Mouse (Mus musculus): ENCODE results near the gene Camkk1. TPM values are rescaled to one million over a fixed set of nuclear protein-coding genes. Genes with fewer than 3 reads are reported as not detected.

Camkk1 gene
- total and polyA plus RNA-seq, 3 experiments, result 5.8 to 6.6 TPM; not detected in 1

DNA sequence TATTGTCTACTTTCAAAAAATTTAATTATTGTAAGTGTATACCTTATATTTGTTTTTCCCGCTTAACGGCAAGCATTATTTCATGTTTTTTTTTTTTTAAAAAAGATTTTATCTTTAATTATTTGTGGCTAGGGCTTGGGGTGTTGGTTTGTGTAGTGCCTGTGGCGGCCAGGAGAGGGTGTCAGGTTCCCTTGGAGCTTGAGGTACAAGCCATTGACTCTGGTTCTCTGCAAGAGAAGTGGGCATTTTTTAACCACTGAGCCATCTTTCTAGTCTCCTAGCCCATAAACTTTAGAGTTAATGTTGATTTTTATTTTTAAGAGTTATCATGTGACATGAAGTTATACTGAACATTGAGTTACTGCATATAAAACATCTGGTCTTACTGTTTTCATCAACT, 53.0 kb downstream of the Camkk1 start:
- TF ChIP-seq SMC3 (IDR thresholded peaks at IDR 0.05; ENCODE audit: low read depth, low read length), result peak; percentile 67
- TF ChIP-seq RAD21 (IDR thresholded peaks at IDR 0.05; ENCODE audit: low read depth, low read length), result peak; percentile 41
- peak; percentile 32 to 75 (median 57) for TF ChIP-seq CTCF (IDR thresholded peaks at IDR 0.05 in 2 of 3, conservative IDR thresholded peaks at IDR 0.05 in 1 of 3; ENCODE audit: control insufficient read depth in 1 of 3, insufficient read depth in 1 of 3, low read depth in 2 of 3, low read length in 3 of 3, poor library complexity in 1 of 3, severe bottlenecking in 1 of 3)
- TF ChIP-seq ZNF384 (IDR thresholded peaks at IDR 0.05; ENCODE audit: low read depth, low read length), result peak; percentile 81; the same call in 1 of the 2 replicates
- TF ChIP-seq ZC3H11A (IDR thresholded peaks at IDR 0.05; ENCODE audit: low read depth, low read length), result peak; percentile 13; the same call in 1 of the 2 replicates
- no peak for TF ChIP-seq TCF12 (IDR thresholded peaks at IDR 0.05; ENCODE audit: low read depth, low read length)
- TF ChIP-seq MAX (IDR thresholded peaks at IDR 0.05; ENCODE audit: low read length), result no peak
- 0 out of 2 replicates have a peak, but pooled peaks have one; percentile 15 for TF ChIP-seq GATA1 (IDR thresholded peaks at IDR 0.05; ENCODE audit: low read depth, low read length)
- no peak for TF ChIP-seq USF1 (IDR thresholded peaks at IDR 0.05; ENCODE audit: low read depth, low read length)
- TF ChIP-seq GABPA (IDR thresholded peaks at IDR 0.05; ENCODE audit: low read depth, low read length), result no peak
- no peak for TF ChIP-seq BHLHE40 (IDR thresholded peaks at IDR 0.05; ENCODE audit: borderline replicate concordance, low read depth, low read length)
- no peak for TF ChIP-seq UBTF (IDR thresholded peaks at IDR 0.05; ENCODE audit: borderline replicate concordance, insufficient read depth, low read depth, low read length)
- Histone ChIP-seq H3K36me3 (ENCODE audit: control insufficient read depth in 1 of 2, insufficient read depth in 2 of 2, low read length in 2 of 2) (peaks cover 0 to 32% of the 10 kb centered on the region in 2 experiments; a peak in 3 of 4 replicates), H3K4me3 (ENCODE audit: control insufficient read depth in 1 of 2, insufficient read depth in 1 of 2, low read depth in 2 of 2, low read length in 2 of 2) (no peak overlapping the region), H3K79me2 (ENCODE audit: control insufficient read depth, insufficient read depth, low read length, poor library complexity) (no peaks in the 10 kb centered on the region), H3K9ac (ENCODE audit: control insufficient read depth, low read depth, low read length, poor library complexity, severe bottlenecking) (no peak overlapping the region), H3K9me3 (replicated peaks; ENCODE audit: insufficient read depth, low read length) (no peaks in the 10 kb centered on the region), H3K4me1 (ENCODE audit: control insufficient read depth in 1 of 2, insufficient read depth in 2 of 2, low read length in 2 of 2) (no peaks in the 10 kb centered on the region; a peak in 1 of 4 replicates), H3K27ac (ENCODE audit: control insufficient read depth, low read depth, low read length) (no peak overlapping the region), H3K27me3 (ENCODE audit: control insufficient read depth in 1 of 2, insufficient read depth in 2 of 2, low read length in 2 of 2) (no peaks in the 10 kb centered on the region)
- peak; percentile 74 for DNase-seq (ENCODE audit: low read depth, low spot score)

DNA sequence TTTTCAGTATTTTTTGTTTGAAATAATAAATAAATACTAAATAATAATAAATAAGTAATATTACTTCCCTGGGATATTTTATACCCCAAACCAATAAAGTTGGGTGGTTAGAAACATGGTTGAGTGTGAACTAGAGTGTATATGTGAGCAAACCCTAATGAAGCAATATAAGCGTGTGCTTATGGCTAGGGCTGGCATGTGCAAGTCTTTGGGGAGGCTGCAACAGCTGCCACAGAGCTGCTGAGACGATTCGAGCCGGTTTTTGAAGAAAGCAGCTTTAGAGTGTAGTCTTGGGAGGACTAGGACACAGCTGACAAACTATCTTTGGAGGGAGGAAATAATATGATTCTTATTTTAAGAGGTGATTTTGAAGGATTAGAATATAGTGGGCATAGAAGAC, 57.5 kb downstream of the Camkk1 start:
- H3K36me3 ChIP-seq (ENCODE audit: control insufficient read depth in 1 of 2, insufficient read depth in 2 of 2, low read length in 2 of 2), result peaks cover 0 to 23% of the 10 kb centered on the region in 2 experiments; a peak in 2 of 4 replicates
- no peak overlapping the region for H3K9ac ChIP-seq (ENCODE audit: control insufficient read depth, low read depth, low read length, poor library complexity, severe bottlenecking)

More for the DNA sequence above, 57.5 kb downstream of the Camkk1 start:
- Histone ChIP-seq H3K27me3 (ENCODE audit: control insufficient read depth in 1 of 2, insufficient read depth in 2 of 2, low read length in 2 of 2) (no peaks in the 10 kb centered on the region), H3K79me2 (ENCODE audit: control insufficient read depth, insufficient read depth, low read length, poor library complexity) (no peaks in the 10 kb centered on the region), H3K9me3 (replicated peaks; ENCODE audit: insufficient read depth, low read length) (no peaks in the 10 kb centered on the region), H3K27ac (ENCODE audit: control insufficient read depth, low read depth, low read length) (no peak overlapping the region), H3K4me1 (ENCODE audit: control insufficient read depth in 1 of 2, insufficient read depth in 2 of 2, low read length in 2 of 2) (no peaks in the 10 kb centered on the region), H3K4me3 (ENCODE audit: control insufficient read depth in 1 of 2, insufficient read depth in 1 of 2, low read depth in 2 of 2, low read length in 2 of 2) (no peak overlapping the region)
- TF ChIP-seq MAZ (IDR thresholded peaks at IDR 0.05; ENCODE audit: low read depth, low read length) (no peak), MXI1 (IDR thresholded peaks at IDR 0.05; ENCODE audit: low read depth, low read length) (no peak), ZNF384 (IDR thresholded peaks at IDR 0.05; ENCODE audit: low read depth, low read length) (no peak), ZKSCAN1 (IDR thresholded peaks at IDR 0.05; ENCODE audit: low read depth, low read length) (no peak), BHLHE40 (IDR thresholded peaks at IDR 0.05; ENCODE audit: borderline replicate concordance, low read depth, low read length) (no peak), POLR2A (IDR thresholded peaks at IDR 0.05; ENCODE audit: control insufficient read depth in 1 of 2, insufficient read depth in 1 of 2, low read depth in 1 of 2, low read length in 2 of 2, poor library complexity in 1 of 2) (no peak), POLR2AphosphoS2 (IDR thresholded peaks at IDR 0.05; ENCODE audit: low read length) (no peak), MAFK (IDR thresholded peaks at IDR 0.05; ENCODE audit: borderline replicate concordance, low read depth, low read length) (no peak), MEF2A (IDR thresholded peaks at IDR 0.05; ENCODE audit: extremely low read depth, insufficient replicate concordance, low read depth, low read length, poor library complexity, severe bottlenecking) (no peak), GATA1 (IDR thresholded peaks at IDR 0.05; ENCODE audit: low read depth, low read length) (no peak), MYB (IDR thresholded peaks at IDR 0.05; ENCODE audit: low read depth, low read length) (no peak)
- no peak for DNase-seq (ENCODE audit: low read depth, low spot score)
